Mouse (Mus musculus): Measurements from ENCODE around the gene Zfand3. TPM values are rescaled to one million over a fixed set of nuclear protein-coding genes. Genes with fewer than 3 reads are reported as not detected.

Gene Zfand3
- total RNA-seq (2023): 100 to 1,000 TPM; 127 to 129 TPM

GRCm38 (mm10) chr17:30004203-30005102, at the start of gene Zfand3:
Gene Zfand3 (plus strand): TSS chr17:30004733.

GRCm38 (mm10) chr17:29970037-29970555, 34.4 kb upstream of the Zfand3 start, which contains the start of gene Mdga1:
Gene Mdga1 (minus strand): TSS chr17:29970087.

Other genes with a start within 250 kb of the Zfand3 start
- 1 to 10 TPM; 1.0 to 1.3 TPM for gene Mdga1, start 34.6 kb upstream of the Zfand3 start, total RNA-seq (2023)

Measured in neutrophil, adult 59 days (primary cell).